In the genomic region with DNA sequence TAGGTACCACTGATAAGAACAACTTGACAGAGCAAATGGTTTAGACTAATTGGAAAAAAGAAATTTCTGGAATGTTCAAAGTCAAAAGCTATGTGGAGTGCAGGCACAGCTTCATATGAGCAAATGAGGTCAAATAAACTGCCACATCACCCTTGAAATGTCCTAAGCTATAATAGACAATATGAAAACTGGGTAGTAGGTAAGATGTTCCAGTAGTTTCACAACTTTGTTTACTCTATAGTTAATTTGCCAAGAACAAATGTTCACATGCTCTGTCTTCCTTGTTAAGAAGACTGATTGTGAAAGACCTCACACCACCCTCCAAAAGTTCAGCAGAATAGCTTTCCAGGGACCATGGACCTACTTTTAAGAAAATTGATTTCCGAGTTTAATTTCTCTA, we compare ENCODE assay signal across 24 mouse cellular contexts.
"Had no signal": no experiment of that assay in that cellular context is flagged by ENCODE, and none has a peak within 500 bp of the region (broad histone marks: within the 10 kb centered on the region; RNA-seq: fewer than 3 reads in every experiment).

No protein-coding gene starts in this region.

- H3K27me3 ChIP-seq: heart, embryonic 12.5 days; hindbrain, embryonic 12.5 days; intestine, embryonic 15.5 days; limb, embryonic 12.5 days had no signal

- H3K9me3 ChIP-seq: heart, embryonic 10.5 days; heart, embryonic 12.5 days; hindbrain, embryonic 10.5 days; hindbrain, embryonic 12.5 days; intestine, embryonic 15.5 days; limb, embryonic 10.5 days; limb, embryonic 12.5 days had no signal

- H3K27ac ChIP-seq: gastrocnemius, adult 2 months; heart, embryonic 10.5 days; hindbrain, embryonic 10.5 days; hindbrain, embryonic 12.5 days; hindbrain, embryonic 14.5 days; intestine, embryonic 15.5 days; layer of hippocampus, adult 2 months; left cerebral cortex, adult 2 months; limb, embryonic 10.5 days; limb, embryonic 12.5 days had no signal

- H3K4me3 ChIP-seq: gastrocnemius, adult 2 months; heart, embryonic 10.5 days; heart, embryonic 12.5 days; hindbrain, embryonic 10.5 days; hindbrain, embryonic 12.5 days; intestine, embryonic 15.5 days; layer of hippocampus, adult 2 months; left cerebral cortex, adult 2 months; limb, embryonic 10.5 days; limb, embryonic 12.5 days had no signal

- H3K36me3 ChIP-seq: heart, embryonic 10.5 days; heart, embryonic 12.5 days; hindbrain, embryonic 10.5 days; hindbrain, embryonic 12.5 days; intestine, embryonic 15.5 days; limb, embryonic 10.5 days; limb, embryonic 12.5 days had no signal

- H3K4me2 ChIP-seq: heart, embryonic 12.5 days; hindbrain, embryonic 12.5 days; hindbrain, embryonic 14.5 days; intestine, embryonic 15.5 days; limb, embryonic 12.5 days had no signal

- H3K9ac ChIP-seq: heart, embryonic 12.5 days; hindbrain, embryonic 12.5 days; hindbrain, embryonic 14.5 days; intestine, embryonic 15.5 days; limb, embryonic 12.5 days had no signal

- DNase-seq: gastrocnemius, adult 2 months; gastrocnemius, postnatal 10 days; gastrocnemius, postnatal 25 days; heart, adult 18-20 months; heart, postnatal 10 days; heart, postnatal 4 days; kidney, adult 18-20 months; kidney, adult 8-10 months; kidney, postnatal 10 days; kidney, postnatal 25 days; kidney, postnatal 4 days had no signal

- ATAC-seq: hindbrain, embryonic 16.5 days; inflammation-experienced regulatory T-cells, adult 6 months; intestine, embryonic 15.5 days; intestine, postnatal 0 days had no signal

- H3K4me1 ChIP-seq: heart, embryonic 10.5 days; heart, embryonic 12.5 days; hindbrain, embryonic 10.5 days; hindbrain, embryonic 12.5 days; intestine, embryonic 15.5 days; limb, embryonic 10.5 days; limb, embryonic 12.5 days had no signal
